Mouse (Mus musculus) MEL (cell line): ENCODE measurements at regions not wholly inside any gene's neighbourhood (a gene's known extent, or its start where the extent isn't known, plus 50 kb on each side); places are given as distances from the start of the nearest gene placed in this dataset.

Source experiments
- DNase-seq: peaks from one replicate; pipeline ENCODE4 v3.0.0; 2011; ENCODE audit warnings: low read depth, low spot score
- H3K27ac ChIP-seq: 2 replicates; pipeline ENCODE4 v1.5.1; 2012; ENCODE audit warnings: low read depth, mild to moderate bottlenecking, control low read depth, low read length, moderate library complexity; ENCODE audit not compliant: control insufficient read depth
- H3K27me3 ChIP-seq, 2 experiments: fragments of 150-350 bp in 1 of 2; sonication (generic) in 1 of 2; 2 replicates each; pipeline ENCODE4 v1.6.1; 2012; ENCODE audit warnings: low read length in 2 of 2, mild to moderate bottlenecking in 2 of 2, improper control_type of control experiment in 1 of 2, moderate library complexity in 1 of 2; ENCODE audit not compliant: insufficient read depth in 2 of 2, control insufficient read depth in 1 of 2
- H3K36me3 ChIP-seq, 2 experiments: 2 replicates each; pipeline ENCODE4 v1.6.1; 2012 to 2014; ENCODE audit warnings: low read length in 2 of 2, improper control_type of control experiment in 1 of 2, inconsistent platforms in 1 of 2, mild to moderate bottlenecking in 1 of 2; ENCODE audit not compliant: insufficient read depth in 2 of 2, control insufficient read depth in 1 of 2
- H3K4me1 ChIP-seq, 2 experiments: fragments of 150-350 bp in 1 of 2; sonication (generic) in 1 of 2; 2 replicates each; pipeline ENCODE4 v1.6.1; 2012; ENCODE audit warnings: low read length in 2 of 2, improper control_type of control experiment in 1 of 2, mild to moderate bottlenecking in 1 of 2; ENCODE audit not compliant: insufficient read depth in 2 of 2, control insufficient read depth in 1 of 2
- H3K4me3 ChIP-seq, 2 experiments: fragments of 150-350 bp in 1 of 2; sonication (generic) in 1 of 2; 2 replicates each; pipeline ENCODE4 v1.5.1; 2012; ENCODE audit warnings: low read depth in 2 of 2, low read length in 2 of 2, mild to moderate bottlenecking in 2 of 2, moderate library complexity in 2 of 2, control low read depth in 1 of 2, improper control_type of control experiment in 1 of 2; ENCODE audit not compliant: control insufficient read depth in 1 of 2, insufficient read depth in 1 of 2
- H3K79me2 ChIP-seq: 2 replicates; pipeline ENCODE4 v1.6.1; 2012; ENCODE audit warnings: mild to moderate bottlenecking, low read length, moderate library complexity; ENCODE audit not compliant: control insufficient read depth, poor library complexity, insufficient read depth
- H3K9ac ChIP-seq: 2 replicates; pipeline ENCODE4 v1.6.1; 2012; ENCODE audit warnings: low read depth, mild to moderate bottlenecking, control low read depth, low read length, moderate library complexity; ENCODE audit not compliant: control insufficient read depth, poor library complexity, severe bottlenecking
- H3K9me3 ChIP-seq: fragments of 150-350 bp; sonication (generic); replicated peaks from 2 replicates; pipeline ENCODE4 v1.6.1; 2012; ENCODE audit warnings: mild to moderate bottlenecking, low read length, improper control_type of control experiment, moderate library complexity; ENCODE audit not compliant: insufficient read depth
- CHD2 ChIP-seq: IDR thresholded peaks from 2 replicates; pipeline ENCODE4 v1.6.1; 2011; ENCODE audit warnings: low read length, improper control_type of control experiment
- CTCF ChIP-seq, 3 experiments: IDR thresholded peaks in 2 of 3; conservative IDR thresholded peaks in 1 of 3; 2 replicates each; pipeline ENCODE4 v1.5.1; 2011 to 2012; ENCODE audit warnings: low read length in 3 of 3, low read depth in 2 of 3, mild to moderate bottlenecking in 2 of 3, improper control_type of control experiment in 1 of 3, inconsistent platforms in 1 of 3, mixed read lengths in 1 of 3, moderate library complexity in 1 of 3; ENCODE audit not compliant: control insufficient read depth in 1 of 3, insufficient read depth in 1 of 3, poor library complexity in 1 of 3, severe bottlenecking in 1 of 3
- ETS1 ChIP-seq: IDR thresholded peaks from 2 replicates; pipeline ENCODE4 v1.6.1; 2012; ENCODE audit warnings: low read depth, mild to moderate bottlenecking, inconsistent platforms, low read length, improper control_type of control experiment, moderate library complexity
- GABPA ChIP-seq: IDR thresholded peaks from 2 replicates; pipeline ENCODE4 v1.6.1; 2012; ENCODE audit warnings: low read depth, mild to moderate bottlenecking, inconsistent platforms, low read length, improper control_type of control experiment, moderate library complexity
- GATA1 ChIP-seq: IDR thresholded peaks from 2 replicates; pipeline ENCODE4 v1.6.1; 2011; ENCODE audit warnings: low read depth, low read length, improper control_type of control experiment
- HCFC1 ChIP-seq: IDR thresholded peaks from 2 replicates; pipeline ENCODE4 v1.6.1; 2012; ENCODE audit warnings: low read depth, mild to moderate bottlenecking, inconsistent platforms, low read length, improper control_type of control experiment, moderate library complexity
- JUND ChIP-seq: IDR thresholded peaks from 2 replicates; pipeline ENCODE4 v1.6.1; 2011; ENCODE audit warnings: low read depth, mild to moderate bottlenecking, improper control_type of control experiment, low read length
- KAT2A ChIP-seq: conservative IDR thresholded peaks from 2 replicates; pipeline ENCODE4 v1.6.1; 2012; ENCODE audit warnings: low read depth, low read length, improper control_type of control experiment, inconsistent platforms
- MAX ChIP-seq: IDR thresholded peaks from 2 replicates; pipeline ENCODE4 v1.6.1; 2011; ENCODE audit warnings: low read length, improper control_type of control experiment
- MXI1 ChIP-seq: IDR thresholded peaks from 2 replicates; pipeline ENCODE4 v1.6.1; 2011; ENCODE audit warnings: mild to moderate bottlenecking, low read depth, low read length, improper control_type of control experiment
- MYB ChIP-seq: IDR thresholded peaks from 2 replicates; pipeline ENCODE4 v1.6.1; 2011; ENCODE audit warnings: mild to moderate bottlenecking, low read depth, low read length, improper control_type of control experiment
- NRF1 ChIP-seq: IDR thresholded peaks from 2 replicates; pipeline ENCODE4 v1.6.1; 2014; ENCODE audit warnings: low read depth, mild to moderate bottlenecking, inconsistent platforms, low read length, improper control_type of control experiment, moderate library complexity; ENCODE audit not compliant: poor library complexity, insufficient read depth, severe bottlenecking
- POLR2A ChIP-seq, 2 experiments: IDR thresholded peaks; 2 replicates each; pipeline ENCODE4 v1.6.1; 2011 to 2012; ENCODE audit warnings: low read length in 2 of 2, mild to moderate bottlenecking in 2 of 2, control low read depth in 1 of 2, improper control_type of control experiment in 1 of 2, low read depth in 1 of 2, moderate library complexity in 1 of 2; ENCODE audit not compliant: control insufficient read depth in 1 of 2, insufficient read depth in 1 of 2, poor library complexity in 1 of 2
- POLR2AphosphoS5 ChIP-seq: IDR thresholded peaks from 2 replicates; pipeline ENCODE4 v1.6.1; 2012; ENCODE audit warnings: low read depth, borderline replicate concordance, mild to moderate bottlenecking, inconsistent platforms, low read length, moderate library complexity, mixed read lengths
- RAD21 ChIP-seq: IDR thresholded peaks from 2 replicates; pipeline ENCODE4 v1.6.1; 2011; ENCODE audit warnings: mild to moderate bottlenecking, low read depth, low read length, improper control_type of control experiment
- RCOR1 ChIP-seq: IDR thresholded peaks from 2 replicates; pipeline ENCODE4 v1.6.1; 2012; ENCODE audit warnings: low read depth, mild to moderate bottlenecking, inconsistent platforms, low read length, improper control_type of control experiment
- TAL1 ChIP-seq: IDR thresholded peaks from 2 replicates; pipeline ENCODE4 v1.6.1; 2012; ENCODE audit warnings: mild to moderate bottlenecking, inconsistent platforms, low read length, moderate library complexity, mixed read lengths
- TCF12 ChIP-seq: IDR thresholded peaks from 2 replicates; pipeline ENCODE4 v1.6.1; 2014; ENCODE audit warnings: low read depth, mild to moderate bottlenecking, inconsistent platforms, low read length, improper control_type of control experiment, moderate library complexity
- UBTF ChIP-seq: IDR thresholded peaks from 2 replicates; pipeline ENCODE4 v1.6.1; 2012; ENCODE audit warnings: low read depth, mild to moderate bottlenecking, inconsistent platforms, low read length, improper control_type of control experiment, moderate library complexity, borderline replicate concordance; ENCODE audit not compliant: insufficient read depth

GRCm38 (mm10) chr17:44336842-44337241 lies 148.5 kb downstream of the Clic5 start:
- Histone ChIP-seq H3K9me3 (no peaks in the 10 kb centered on the region), H3K79me2 (no peaks in the 10 kb centered on the region), H3K4me3 (no peak overlapping the region), H3K27me3 (no peaks in the 10 kb centered on the region), H3K36me3 (no peaks in the 10 kb centered on the region), H3K9ac (no peak overlapping the region), H3K27ac (no peak overlapping the region), H3K4me1 (no peaks in the 10 kb centered on the region)
- DNase-seq: no peak
- TF ChIP-seq KAT2A (no peak), POLR2AphosphoS5 (no peak), CTCF (IDR thresholded peaks at IDR 0.05 in 2 of 3, conservative IDR thresholded peaks at IDR 0.05 in 1 of 3; ENCODE audit: control insufficient read depth in 1 of 3, insufficient read depth in 1 of 3, low read depth in 2 of 3, low read length in 3 of 3, poor library complexity in 1 of 3, severe bottlenecking in 1 of 3) (no peak), MXI1 (no peak), RAD21 (no peak), MAX (no peak), GATA1 (no peak), RCOR1 (no peak), HCFC1 (no peak), ETS1 (no peak), GABPA (no peak), TCF12 (no peak), POLR2A (IDR thresholded peaks at IDR 0.05; ENCODE audit: control insufficient read depth in 1 of 2, insufficient read depth in 1 of 2, low read depth in 1 of 2, low read length in 2 of 2, poor library complexity in 1 of 2) (no peak), JUND (no peak)

- H3K27ac ChIP-seq: no peak overlapping the region
- no peaks in the 10 kb centered on the region for H3K4me1 ChIP-seq
- TF ChIP-seq TAL1 (no peak), NRF1 (no peak), UBTF (no peak), MYB (no peak), HCFC1 (no peak), POLR2A (IDR thresholded peaks at IDR 0.05; ENCODE audit: control insufficient read depth in 1 of 2, insufficient read depth in 1 of 2, low read depth in 1 of 2, low read length in 2 of 2, poor library complexity in 1 of 2) (no peak), GABPA (no peak), CHD2 (no peak)
- TF ChIP-seq, all 39 proteins: peak for 0
- Histone ChIP-seq H3K9me3 (no peaks in the 10 kb centered on the region), H3K36me3 (no peaks in the 10 kb centered on the region), H3K9ac (no peak overlapping the region), H3K4me3 (no peak overlapping the region), H3K27me3 (no peaks in the 10 kb centered on the region), H3K79me2 (no peaks in the 10 kb centered on the region)
- no peak for DNase-seq
These were observed 148.9 kb downstream of the Clic5 start for GRCm38 (mm10) chr17:44337253-44337652.
